Mouse (Mus musculus): ENCODE results near the gene 9230104L09Rik.

The 9230104L09Rik gene

DNA sequence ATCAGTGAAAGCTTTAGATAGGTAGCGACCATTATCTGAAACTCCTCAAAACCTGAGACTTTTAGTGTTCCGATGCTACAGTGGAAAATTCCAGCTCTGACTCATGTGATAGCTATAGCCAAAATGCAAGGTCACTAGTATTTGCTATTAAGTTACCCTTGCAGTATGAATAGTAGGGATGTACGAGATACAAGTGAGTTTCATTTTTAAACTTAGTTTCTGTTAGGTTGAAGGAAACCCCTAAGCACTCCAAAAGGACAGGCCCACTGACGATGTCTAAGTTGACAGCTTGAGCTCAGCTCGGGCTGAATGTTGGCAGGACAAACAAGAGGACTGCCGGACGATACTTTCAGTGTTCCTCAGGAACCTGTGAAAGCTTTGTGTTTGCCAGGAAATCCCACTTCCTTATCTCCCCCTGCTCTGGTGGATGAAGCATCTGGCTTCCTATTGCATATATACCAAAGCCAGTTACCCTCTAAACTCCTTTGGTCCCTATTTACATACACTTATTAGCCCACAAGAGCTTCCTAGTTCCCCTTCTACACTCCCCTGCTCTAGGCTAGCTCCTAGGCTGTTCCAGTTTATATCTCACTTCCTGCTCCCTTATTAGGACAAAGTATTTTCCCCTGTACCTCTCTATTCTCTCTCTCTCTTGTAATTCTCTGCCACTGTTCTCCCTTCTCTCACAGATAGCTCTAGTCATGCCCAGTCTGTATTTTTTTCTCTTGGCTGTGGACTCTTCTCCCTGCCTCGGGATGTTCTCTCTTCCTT lies 8.0 kb downstream of the 9230104L09Rik start:
- no peak for DNase-seq (ENCODE audit: low spot score in 2 of 2)

DNA sequence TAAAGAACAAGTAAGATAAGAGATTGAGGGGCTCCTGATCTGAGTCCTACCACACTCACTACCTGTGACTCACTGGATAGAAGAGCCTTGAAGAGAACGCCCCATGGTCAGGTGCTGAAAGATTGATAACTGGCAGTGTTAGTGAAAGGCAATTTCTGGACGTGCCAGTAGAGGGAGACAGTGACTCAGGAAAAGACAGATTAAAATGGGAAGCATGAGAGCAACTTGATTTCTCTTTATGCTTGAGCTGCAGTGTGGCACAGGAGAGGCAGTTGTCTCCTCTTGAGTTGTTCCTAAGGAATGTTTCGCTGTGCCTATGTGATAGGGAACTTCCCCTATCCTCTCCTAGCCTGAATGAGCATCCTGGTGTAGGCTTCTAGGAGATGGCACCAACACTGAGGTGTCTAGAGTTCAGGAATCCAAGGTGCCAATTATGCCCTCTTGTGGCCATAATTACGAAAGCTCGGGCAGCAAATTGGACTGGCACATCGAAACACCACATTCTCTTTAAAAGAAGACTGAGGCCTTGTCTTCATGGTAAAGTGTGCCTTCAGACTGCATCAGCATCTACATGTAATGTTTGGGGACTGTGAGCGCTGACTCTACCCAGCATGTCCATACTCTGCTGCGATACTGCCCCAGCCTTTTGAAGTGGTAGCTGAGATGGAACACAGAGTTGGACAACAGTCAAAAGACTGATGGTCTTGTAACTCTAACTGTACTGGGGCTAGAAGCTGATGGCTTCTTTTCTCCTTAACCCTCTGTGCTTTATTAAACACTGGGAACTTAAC lies 13.5 kb downstream of the 9230104L09Rik start:
- peak; percentile 67 to 72 for DNase-seq (ENCODE audit: low spot score in 2 of 2)

DNA sequence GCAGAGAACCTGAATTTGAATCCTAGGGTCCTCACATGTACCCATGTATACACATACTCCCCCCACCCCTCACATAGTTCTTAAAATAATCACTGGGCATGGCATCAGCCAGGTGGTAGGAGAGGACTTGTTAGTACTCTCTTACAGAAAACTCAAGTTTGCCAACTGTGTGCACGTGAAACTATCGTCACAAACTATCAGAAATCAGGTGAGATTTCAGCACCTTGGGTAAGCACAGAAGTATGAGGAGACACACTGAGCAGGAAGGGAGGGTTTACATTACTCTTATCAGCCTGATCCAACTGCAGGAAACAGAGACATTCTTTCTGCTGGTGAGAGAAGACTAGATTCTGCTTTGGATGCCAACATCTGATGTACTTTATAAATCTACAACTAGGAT lies 25.6 kb downstream of the 9230104L09Rik start:
- DNase-seq (ENCODE audit: low spot score in 2 of 2): no peak

DNA sequence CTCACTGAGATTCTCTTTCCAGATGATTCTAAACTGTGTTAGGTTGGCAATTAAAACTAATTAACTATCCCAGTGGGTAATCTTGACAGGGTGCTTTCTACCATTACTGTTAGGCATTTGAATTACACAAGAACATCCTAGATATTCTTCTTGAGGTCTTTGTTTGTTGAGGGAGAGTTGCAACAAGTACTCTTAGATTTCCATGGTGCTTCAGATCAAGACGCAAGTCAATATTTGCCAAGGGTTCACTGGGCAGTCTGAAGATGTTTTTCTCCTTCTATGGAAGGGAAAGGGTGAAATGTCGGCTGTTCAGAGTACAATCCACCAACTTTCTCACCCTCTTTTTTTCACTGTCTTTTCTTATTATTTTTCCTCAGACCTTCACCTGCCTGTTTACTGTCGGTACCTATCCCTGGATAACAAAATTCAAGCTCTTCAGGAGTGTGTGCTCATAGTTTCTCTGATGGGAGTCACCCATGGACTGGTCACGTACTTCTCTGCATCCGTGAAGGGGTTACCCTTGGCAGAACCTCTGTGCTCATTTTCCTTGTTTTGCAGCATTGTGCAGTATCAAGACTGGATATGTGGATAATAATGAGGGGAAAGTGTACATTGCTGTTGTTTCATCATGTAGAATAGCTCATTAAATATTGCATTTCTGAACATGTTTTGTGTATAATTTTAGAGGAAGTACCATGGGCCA lies 26.6 kb downstream of the 9230104L09Rik start:
- no peak for DNase-seq (ENCODE audit: low spot score in 2 of 2)

DNA sequence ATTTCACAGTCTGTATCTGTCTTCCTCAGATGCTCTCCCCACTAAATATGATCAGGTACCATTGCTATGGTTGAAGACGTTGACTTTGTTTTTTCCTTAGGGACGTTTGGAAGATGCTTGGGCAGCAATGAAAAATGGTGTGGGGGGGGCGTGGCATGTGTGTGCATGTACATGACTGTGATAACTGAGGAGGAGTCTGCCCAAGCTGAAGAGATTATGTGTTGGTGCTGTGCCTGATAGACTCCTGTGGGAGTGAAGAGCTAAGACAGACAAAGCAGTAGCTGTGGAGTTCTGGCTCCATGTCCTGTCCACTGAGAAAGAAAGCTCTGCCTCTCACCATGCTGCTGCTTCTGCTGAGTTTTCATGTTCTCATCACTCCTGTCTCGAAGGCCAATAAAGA lies 29.9 kb downstream of the 9230104L09Rik start, which contains the start of gene Cst9:
Gene Cst9, plus strand, starts transcription at position 236 of the 400 bp plus-strand sequence.
- DNase-seq (ENCODE audit: low spot score in 2 of 2): no peak

DNA sequence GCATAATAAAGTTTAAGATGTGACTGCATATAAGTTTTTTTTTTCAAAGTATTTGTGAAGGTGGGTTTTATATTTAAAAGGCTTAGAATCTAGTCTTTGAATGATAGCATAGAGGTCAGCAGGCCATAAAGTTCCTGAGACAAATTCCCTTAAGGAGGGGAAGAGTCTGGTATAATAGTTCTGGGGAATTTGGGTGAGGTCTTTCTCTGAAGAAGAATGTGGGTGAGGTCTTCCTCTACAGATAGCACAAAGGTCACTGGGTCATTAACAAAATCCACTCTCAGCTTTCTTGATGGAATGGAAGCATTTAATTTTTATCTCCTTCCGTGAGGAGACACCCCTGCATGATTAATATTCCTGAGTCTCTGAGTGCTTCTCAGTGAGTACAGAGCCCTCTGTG lies 38.9 kb downstream of the 9230104L09Rik start:
- DNase-seq (ENCODE audit: low spot score in 2 of 2): no peak

DNA sequence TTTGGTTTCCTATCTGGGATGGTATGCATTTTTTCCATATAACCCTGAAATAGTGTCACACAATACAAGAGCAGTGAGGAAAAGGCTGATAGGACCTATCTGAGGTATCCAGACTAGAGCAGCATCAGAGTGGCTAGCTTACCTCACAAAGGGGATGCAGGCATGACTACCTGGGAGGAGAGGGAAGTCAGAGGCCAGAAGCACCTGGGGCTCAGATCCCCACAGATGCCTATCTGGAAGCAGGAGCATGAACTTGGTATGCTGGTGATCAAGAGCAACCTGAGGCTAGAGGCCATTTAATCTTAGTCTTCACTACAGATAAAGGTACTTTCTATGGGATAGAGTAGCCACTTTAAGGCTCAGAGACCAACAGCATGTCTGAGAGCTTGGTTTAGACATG lies 44.9 kb downstream of the 9230104L09Rik start, which contains the start of gene Cst13:
Gene Cst13, plus strand, starts transcription at position 173 of the 400 bp plus-strand sequence.
- no peak for DNase-seq (ENCODE audit: low spot score in 2 of 2)

DNA sequence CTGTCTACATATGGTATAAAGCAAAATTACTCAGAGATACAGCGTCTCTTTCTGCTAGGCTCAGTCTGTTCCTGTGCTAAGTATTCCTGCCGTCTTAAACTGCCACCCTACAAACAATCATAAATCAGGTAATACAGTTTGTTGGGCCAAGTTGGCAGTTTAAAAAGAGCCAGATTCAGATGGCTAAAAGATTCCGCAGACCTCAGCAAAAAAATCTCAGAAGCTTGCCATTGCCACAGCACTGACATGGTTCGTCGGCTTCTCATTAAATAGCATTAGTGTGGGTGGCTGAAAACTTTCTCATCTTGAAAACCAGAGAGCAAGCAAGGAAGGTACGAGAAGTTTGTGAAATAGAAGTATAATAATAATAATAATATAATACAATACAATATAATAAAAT lies 58.1 kb downstream of the 9230104L09Rik start:
- DNase-seq (ENCODE audit: low spot score in 2 of 2): no peak

DNA sequence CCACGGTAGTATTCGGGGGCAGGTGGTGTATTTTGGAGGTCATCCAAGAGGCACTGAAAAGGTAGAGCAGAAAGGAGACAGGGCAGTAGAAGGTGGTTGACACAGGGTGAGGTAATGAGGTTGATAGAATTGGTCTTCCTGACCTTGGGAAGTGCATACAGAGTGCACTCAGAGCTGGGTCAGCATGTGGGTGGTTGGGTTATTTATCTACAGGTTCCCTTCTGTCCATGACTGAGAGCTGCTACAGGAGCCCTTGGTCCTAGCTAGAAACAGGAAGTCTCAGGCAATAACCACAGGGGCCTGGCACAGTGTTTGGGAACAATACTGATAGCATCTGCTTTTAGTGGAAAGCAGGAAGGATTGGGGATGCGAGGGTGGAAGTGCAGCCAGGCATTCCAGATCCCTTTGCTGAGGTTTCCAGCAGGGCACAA lies 63.3 kb downstream of the 9230104L09Rik start:
- no peak for DNase-seq (ENCODE audit: low spot score in 2 of 2)

DNA sequence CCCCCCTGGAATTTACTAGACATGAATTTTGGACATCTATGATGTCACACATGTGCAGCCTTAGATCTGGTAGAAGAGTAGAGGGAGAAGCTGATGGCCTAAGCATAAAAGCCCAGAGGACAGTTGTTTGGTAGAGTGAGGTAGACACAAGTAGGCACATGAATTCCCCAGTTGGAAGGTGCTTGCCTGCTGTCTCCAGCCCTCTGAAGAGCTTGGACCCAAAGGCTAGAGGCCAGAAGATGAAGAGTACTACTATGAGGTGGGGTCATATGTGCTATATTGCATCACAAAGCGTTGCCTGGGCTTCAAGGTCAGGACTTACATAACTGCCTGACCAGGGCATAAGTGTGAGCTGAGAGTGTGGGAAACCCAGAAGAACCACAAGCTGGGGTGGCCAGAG lies 66.4 kb downstream of the 9230104L09Rik start, which contains the start of gene Cst8:
Gene Cst8, plus strand, starts transcription at position 301 of the 400 bp plus-strand sequence.
- DNase-seq (ENCODE audit: low spot score in 2 of 2): no peak

Data from urinary bladder, adult 18-20 months (tissue).